Mouse (Mus musculus) heart, embryonic 15.5 days (tissue): ENCODE results near the gene Rabl6. TPM values are rescaled to one million over a fixed set of nuclear protein-coding genes. Genes with fewer than 3 reads are reported as not detected.

Experiments used
- ATAC-seq: fragments of 200-750 bp; cut with Nextera tagmentation; replicated peaks from 2 replicates; pipeline ENCODE4 v1.8.0; 2017; ENCODE audit warnings: low read depth, moderate TSS enrichment; ENCODE audit not compliant: insufficient number of reproducible peaks, insufficient read depth, low FRiP score
- H3K27ac ChIP-seq: fragments of 300-500 bp; sonication (generic); 2 replicates; pipeline ENCODE4 v1.5.1; 2015; ENCODE audit warnings: mild to moderate bottlenecking, inconsistent platforms
- H3K27me3 ChIP-seq: fragments of 300-500 bp; sonication (generic); 2 replicates; pipeline ENCODE4 v1.6.1; 2015; ENCODE audit warnings: inconsistent platforms
- H3K36me3 ChIP-seq: fragments of 300-500 bp; sonication (generic); 2 replicates; pipeline ENCODE4 v1.6.1; 2015; ENCODE audit warnings: mild to moderate bottlenecking, inconsistent platforms
- H3K4me1 ChIP-seq: fragments of 300-500 bp; sonication (generic); replicated peaks from 2 replicates; pipeline ENCODE4 v1.6.1; 2015; ENCODE audit warnings: inconsistent platforms
- H3K4me2 ChIP-seq: fragments of 300-500 bp; sonication (generic); 2 replicates; pipeline ENCODE4 v1.6.1; 2015; ENCODE audit warnings: inconsistent platforms, mild to moderate bottlenecking, moderate library complexity
- H3K4me3 ChIP-seq: fragments of 300-500 bp; sonication (generic); 2 replicates; pipeline ENCODE4 v1.5.1; 2015; ENCODE audit warnings: mild to moderate bottlenecking, inconsistent platforms
- H3K9ac ChIP-seq: fragments of 300-500 bp; sonication (generic); 2 replicates; pipeline ENCODE4 v1.6.1; 2015; ENCODE audit warnings: mild to moderate bottlenecking, inconsistent platforms
- H3K9me3 ChIP-seq: fragments of 300-500 bp; sonication (generic); replicated peaks from 2 replicates; pipeline ENCODE4 v1.6.1; 2016; ENCODE audit warnings: inconsistent platforms
- WGBS: fragments of 180-500 bp; shearing (Covaris S2); methylation state at CpG from one replicate; pipeline ENCODE4 v1.1.7; 2015; ENCODE audit warnings: mixed read lengths; 5-methylcytosine and 5-hydroxymethylcytosine counted together
- polyA plus RNA-seq: library from polyadenylated mRNA; unstranded; fragments of >200 nt; fragmentation: Nextera tagmentation; extraction: Ambion mirVana; gene quantifications from 2 replicates; pipeline ENCODE4 v1.2.1, GENCODE M21; 2015

The Rabl6 gene
- polyA plus RNA-seq, 1 experiment from 2014 or later: 41.0 TPM

DNA sequence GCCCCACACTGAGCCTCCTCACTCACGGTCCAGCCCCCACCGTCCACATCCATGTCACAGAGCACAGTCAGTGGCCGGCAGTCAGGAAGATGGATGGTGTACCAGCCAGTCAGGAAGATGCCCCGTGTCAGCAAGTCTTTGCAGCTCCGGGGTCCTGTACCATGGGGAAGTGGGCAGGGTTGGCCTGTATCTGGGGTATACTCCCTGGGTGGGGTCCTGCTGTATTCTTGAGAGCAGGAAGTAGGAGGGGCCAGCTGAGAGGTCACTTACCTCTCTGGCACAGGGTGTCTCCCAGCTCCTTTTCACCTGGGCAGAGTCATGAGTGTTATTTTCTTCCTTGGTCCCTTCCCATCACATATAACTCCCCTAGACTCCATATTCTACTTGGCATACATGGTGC, 17.7 kb upstream of the Rabl6 start:
- Histone ChIP-seq H3K4me3 (no peak overlapping the region), H3K4me1 (peaks cover 11% of the 10 kb centered on the region), H3K27ac (no peak overlapping the region), H3K9ac (no peak overlapping the region), H3K27me3 (no peaks in the 10 kb centered on the region), H3K36me3 (no peaks in the 10 kb centered on the region), H3K9me3 (no peaks in the 10 kb centered on the region), H3K4me2 (no peak overlapping the region)
- no peak for ATAC-seq
- 53% methylated on average over 5 of the region's 5 CpGs for WGBS

DNA sequence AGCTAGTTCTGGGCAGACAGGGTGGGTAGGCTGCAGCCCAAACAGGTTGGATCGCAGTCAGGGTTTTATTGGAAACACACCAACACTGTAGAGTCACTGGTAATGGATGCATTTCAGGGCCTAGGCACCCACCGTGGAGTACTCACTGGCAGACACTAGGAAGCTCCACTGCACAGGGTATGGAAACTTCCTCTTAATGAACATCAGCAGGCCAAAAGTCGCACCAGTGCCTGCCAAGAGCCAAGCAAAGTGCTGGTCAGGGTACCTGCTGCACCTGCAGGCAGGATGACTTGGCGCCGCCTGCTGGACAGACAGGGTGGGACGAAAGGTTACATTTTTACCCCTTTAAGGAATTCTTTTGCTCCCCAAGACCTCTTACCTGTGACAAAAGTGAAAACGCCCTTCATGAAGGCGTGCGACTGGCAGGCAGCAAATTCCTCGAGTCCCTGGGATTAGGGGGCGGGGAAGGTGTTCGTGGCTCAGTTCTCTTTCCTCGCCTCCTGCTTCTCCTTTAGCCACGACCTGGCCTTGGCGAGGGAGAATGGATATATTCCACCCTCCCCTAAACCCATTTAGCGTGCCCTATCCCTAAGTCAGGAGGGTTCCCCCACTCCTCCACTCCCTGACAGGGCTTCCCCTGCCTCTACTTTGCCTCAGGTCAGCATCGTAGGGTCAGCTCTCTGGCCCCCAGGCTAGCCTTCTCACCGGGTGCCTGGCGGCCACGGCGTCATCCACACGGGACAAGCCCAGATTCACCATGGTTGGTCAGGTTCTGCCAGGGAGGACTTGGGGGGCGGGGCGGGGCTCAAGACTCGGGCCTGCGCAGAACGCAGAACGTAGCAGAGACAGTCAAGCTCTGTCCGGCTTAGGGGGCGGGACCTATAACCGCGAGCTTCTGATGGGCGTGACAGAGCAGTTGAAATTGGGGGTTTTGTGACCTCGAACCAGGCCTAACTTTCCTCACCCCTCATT, 13.2 kb upstream of the Rabl6 start, which contains the start of gene Tmem141:
Gene Tmem141 (minus strand): TSS at position 777 of the 972 bp plus-strand sequence.
- peaks cover 13% of the 10 kb centered on the region for H3K4me1 ChIP-seq
- peak within 1 kb of the TSS; percentile 64 for H3K9ac ChIP-seq
- H3K27me3 ChIP-seq: peaks cover 23% of the 10 kb centered on the region
- H3K4me2 ChIP-seq: peak within 1 kb of the TSS; percentile 92
- peak; percentile 89 for ATAC-seq
- no peaks in the 10 kb centered on the region for H3K9me3 ChIP-seq
- H3K27ac ChIP-seq: peak within 1 kb of the TSS; percentile 67
- peak within 1 kb of the TSS; percentile 59 for H3K4me3 ChIP-seq
- 7% methylated on average over 34 of the region's 34 CpGs for WGBS
- H3K36me3 ChIP-seq: no peaks in the 10 kb centered on the region

DNA sequence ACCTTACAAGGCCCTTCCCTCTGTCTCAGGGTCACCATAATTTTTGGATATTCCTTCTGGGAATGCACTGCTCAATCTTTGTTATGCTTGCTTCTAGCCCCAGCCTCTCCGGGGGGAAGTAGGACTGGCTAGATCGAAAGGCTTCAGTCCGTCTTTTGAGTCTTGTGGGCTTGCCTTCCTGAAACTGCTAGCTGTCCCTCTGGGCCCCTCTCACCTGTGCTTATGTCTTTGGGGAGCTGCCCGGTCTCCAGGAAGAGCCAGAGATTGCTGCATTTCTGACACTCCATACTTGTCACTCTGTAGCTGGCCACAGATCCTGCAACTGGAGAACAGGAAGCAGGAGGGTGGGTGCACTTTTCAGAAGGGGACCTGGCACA, 12.5 kb upstream of the Rabl6 start:
- peaks cover 29% of the 10 kb centered on the region for H3K27me3 ChIP-seq
- no peaks in the 10 kb centered on the region for H3K36me3 ChIP-seq
- ATAC-seq: no peak
- H3K9ac ChIP-seq: no peak overlapping the region
- H3K4me2 ChIP-seq: peak overlapping the region; percentile 92
- H3K9me3 ChIP-seq: no peaks in the 10 kb centered on the region
- no peak overlapping the region for H3K4me3 ChIP-seq
- H3K27ac ChIP-seq: no peak overlapping the region
- H3K4me1 ChIP-seq: peaks cover 18% of the 10 kb centered on the region
- WGBS: 75% methylated on average over 4 of the region's 4 CpGs

DNA sequence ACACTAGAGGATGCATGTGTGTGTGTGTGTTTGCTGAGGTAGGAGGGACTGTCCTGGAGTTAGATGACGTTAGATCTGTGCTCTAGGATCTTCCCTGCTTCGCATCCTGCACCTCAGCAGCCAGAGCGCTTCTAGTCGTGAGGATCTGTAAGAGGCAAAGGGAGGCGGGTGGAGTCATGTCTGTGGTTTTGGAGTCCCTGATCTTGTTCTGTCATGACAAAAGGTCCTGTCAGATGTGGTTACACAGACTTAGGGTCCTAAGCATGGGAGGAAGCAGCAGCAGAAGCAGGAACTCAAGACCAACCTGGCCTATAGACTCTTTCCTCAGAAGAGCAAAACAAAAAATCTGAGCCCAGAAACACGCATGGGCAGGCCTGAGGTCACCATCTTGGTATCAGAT, 12.1 kb upstream of the Rabl6 start:
- ATAC-seq: no peak
- 66% methylated on average over 6 of the region's 6 CpGs for WGBS
- Histone ChIP-seq H3K36me3 (no peaks in the 10 kb centered on the region), H3K9me3 (no peaks in the 10 kb centered on the region), H3K27me3 (peaks cover 34% of the 10 kb centered on the region), H3K4me2 (no peak overlapping the region), H3K27ac (no peak overlapping the region), H3K4me1 (peaks cover 18% of the 10 kb centered on the region), H3K9ac (no peak overlapping the region), H3K4me3 (no peak overlapping the region)

- Histone ChIP-seq H3K4me1 (peaks cover 18% of the 10 kb centered on the region), H3K27me3 (peaks cover 47% of the 10 kb centered on the region), H3K27ac (no peak within 1 kb of the TSS), H3K4me2 (no peak within 1 kb of the TSS), H3K4me3 (no peak within 1 kb of the TSS), H3K9ac (no peak within 1 kb of the TSS), H3K9me3 (no peaks in the 10 kb centered on the region), H3K36me3 (no peaks in the 10 kb centered on the region)
- WGBS: 66% methylated on average over 3 of the region's 3 CpGs
- no peak for ATAC-seq
Measured at GRCm38 (mm10) chr2:25617578-25617977, 9.3 kb upstream of the Rabl6 start, which contains the start of gene Ccdc183. Ccdc183 (minus strand) TSS chr2:25617678.

DNA sequence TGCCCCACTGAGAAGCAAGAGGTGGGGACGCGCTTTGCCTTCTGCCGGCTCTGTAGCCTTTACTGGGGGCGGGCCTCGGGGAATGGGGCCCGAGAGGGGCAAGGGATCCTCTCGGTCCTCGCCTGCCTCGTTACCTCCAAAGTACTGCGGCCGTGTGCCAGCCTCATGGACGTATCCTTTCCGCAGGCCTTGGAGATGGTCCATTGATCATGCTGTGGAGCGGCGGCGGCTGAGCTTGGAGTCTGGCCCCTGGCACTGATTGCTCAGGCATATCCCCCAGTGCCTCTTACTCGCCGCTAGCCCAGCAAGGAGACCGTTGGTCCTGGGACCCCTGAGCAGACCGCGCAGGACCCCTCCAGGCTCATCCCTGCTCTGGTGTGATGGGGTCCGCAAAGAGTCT, 8.1 kb upstream of the Rabl6 start:
- Histone ChIP-seq H3K27ac (no peak overlapping the region), H3K27me3 (peaks cover 47% of the 10 kb centered on the region), H3K4me3 (peak overlapping the region; percentile 14), H3K4me1 (peaks cover 11% of the 10 kb centered on the region), H3K9me3 (no peaks in the 10 kb centered on the region), H3K9ac (no peak overlapping the region), H3K36me3 (no peaks in the 10 kb centered on the region), H3K4me2 (peak overlapping the region; percentile 33)
- 20% methylated on average over 22 of the region's 22 CpGs for WGBS
- no peak for ATAC-seq

DNA sequence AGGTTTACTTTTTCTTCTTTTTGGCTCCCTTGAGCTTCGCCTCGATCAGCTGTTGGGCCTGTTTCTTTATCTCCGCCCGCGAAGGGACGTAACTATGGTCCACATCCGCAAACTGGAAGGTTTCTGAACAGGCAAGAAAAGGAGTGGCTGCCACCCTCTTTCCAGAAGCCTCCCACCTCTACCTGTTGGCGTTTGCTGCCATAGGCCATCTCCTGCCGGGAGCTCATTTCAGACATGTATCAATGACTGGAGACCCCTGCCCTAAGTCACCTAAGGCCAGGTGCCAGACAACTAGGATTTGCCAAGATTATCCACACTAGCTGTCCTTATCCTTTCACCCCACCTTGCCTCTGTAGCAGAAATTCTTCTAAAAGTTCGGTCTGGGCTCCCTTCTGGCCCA, 350 bp upstream of the Rabl6 start:
- no peaks in the 10 kb centered on the region; the same call in 1 of the 2 replicates for H3K27me3 ChIP-seq
- H3K4me1 ChIP-seq: peaks cover 18% of the 10 kb centered on the region
- H3K4me2 ChIP-seq: peak overlapping the region; percentile 63
- H3K4me3 ChIP-seq: peak overlapping the region; percentile 81
- no peak overlapping the region; the same call in 1 of the 2 replicates for H3K27ac ChIP-seq
- H3K9me3 ChIP-seq: no peaks in the 10 kb centered on the region
- no peak overlapping the region for H3K9ac ChIP-seq
- no peaks in the 10 kb centered on the region for H3K36me3 ChIP-seq
- no peak for ATAC-seq
- WGBS: 57% methylated on average over 10 of the region's 10 CpGs

GRCm38 (mm10) chr2:25602526-25602925, 5.8 kb downstream of the Rabl6 start:
- WGBS: 85% methylated on average over 5 of the region's 5 CpGs
- Histone ChIP-seq H3K9ac (no peak overlapping the region), H3K9me3 (no peaks in the 10 kb centered on the region), H3K27ac (no peak overlapping the region), H3K4me2 (no peak overlapping the region), H3K36me3 (peaks cover 51% of the 10 kb centered on the region), H3K4me3 (no peak overlapping the region), H3K27me3 (no peaks in the 10 kb centered on the region), H3K4me1 (peaks cover 23% of the 10 kb centered on the region)
- ATAC-seq: no peak

DNA sequence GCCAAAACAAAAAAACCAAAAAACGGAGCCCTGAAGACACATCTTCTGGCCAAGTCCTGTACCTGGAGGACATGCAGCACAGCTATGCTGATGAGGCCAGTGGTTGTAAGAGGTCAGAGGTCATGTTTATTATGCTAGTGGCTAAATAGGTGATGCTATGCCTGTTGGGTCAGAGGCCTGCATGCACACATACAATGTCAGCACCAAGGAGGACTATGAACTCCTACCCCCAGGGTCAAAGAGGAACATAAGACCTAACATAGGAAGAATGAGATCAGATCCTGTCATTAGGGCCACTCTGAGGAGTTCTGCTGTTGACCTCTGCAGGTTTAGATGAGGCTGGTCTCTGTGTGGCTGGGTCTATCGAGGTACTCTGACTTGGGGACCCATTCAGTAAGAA, 8.3 kb downstream of the Rabl6 start:
- Histone ChIP-seq H3K4me3 (no peak overlapping the region), H3K9me3 (no peaks in the 10 kb centered on the region), H3K27me3 (no peaks in the 10 kb centered on the region), H3K9ac (no peak overlapping the region), H3K4me1 (peaks cover 9% of the 10 kb centered on the region; the same call in 1 of the 2 replicates), H3K27ac (no peak overlapping the region), H3K4me2 (no peak overlapping the region), H3K36me3 (peaks cover 75% of the 10 kb centered on the region)
- ATAC-seq: no peak
- WGBS: 83% methylated on average over 2 of the region's 2 CpGs

- Histone ChIP-seq H3K27me3 (no peaks in the 10 kb centered on the region), H3K36me3 (peaks cover 82% of the 10 kb centered on the region), H3K4me2 (no peak overlapping the region), H3K4me1 (peaks cover 9% of the 10 kb centered on the region; the same call in 1 of the 2 replicates), H3K9ac (no peak overlapping the region), H3K4me3 (no peak overlapping the region), H3K27ac (no peak overlapping the region), H3K9me3 (no peaks in the 10 kb centered on the region)
- ATAC-seq: no peak
- 78% methylated on average over 1 of the region's 1 CpGs for WGBS
Measured at GRCm38 (mm10) chr2:25598749-25599148, 9.6 kb downstream of the Rabl6 start.

DNA sequence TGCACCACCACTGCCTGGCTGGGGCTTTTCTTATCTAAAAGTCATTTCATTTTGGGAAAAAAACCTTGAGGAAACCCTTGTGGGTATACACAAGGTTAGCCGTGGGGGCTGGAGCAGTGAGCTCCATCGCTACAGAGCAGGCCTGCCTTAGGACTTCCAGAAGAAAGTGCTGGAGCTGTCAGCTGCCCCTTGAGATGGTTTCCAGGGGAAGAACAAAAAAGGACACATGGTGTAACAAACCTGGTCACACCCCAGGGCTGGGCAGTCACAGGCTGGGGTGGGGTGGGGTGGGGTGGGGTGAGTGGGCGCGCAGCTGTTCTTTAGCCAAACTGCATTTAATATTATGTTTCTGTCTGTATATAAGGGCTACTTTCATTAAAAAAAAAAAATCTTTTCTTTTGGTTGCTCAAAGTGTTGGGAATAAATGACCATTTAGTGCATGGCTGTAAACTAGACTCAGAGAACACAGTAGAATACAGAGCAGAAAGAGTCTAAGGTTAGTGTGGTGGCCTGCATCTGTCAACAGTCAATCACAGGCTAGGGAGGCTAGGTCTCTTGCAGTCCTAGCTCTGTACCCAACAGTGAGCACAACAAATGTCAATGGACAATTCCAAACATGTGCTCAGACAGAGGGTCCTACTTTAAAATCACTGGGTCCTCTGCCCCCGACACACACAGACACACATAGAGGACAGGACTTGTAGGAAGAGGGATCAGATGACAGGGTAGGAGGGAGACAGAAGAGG, 11.4 kb downstream of the Rabl6 start:
- Histone ChIP-seq H3K27me3 (no peaks in the 10 kb centered on the region), H3K4me1 (peaks cover 9% of the 10 kb centered on the region; the same call in 1 of the 2 replicates), H3K9me3 (no peaks in the 10 kb centered on the region), H3K27ac (no peak overlapping the region), H3K4me2 (no peak overlapping the region), H3K4me3 (no peak overlapping the region), H3K36me3 (peaks cover 92% of the 10 kb centered on the region), H3K9ac (no peak overlapping the region)
- 92% methylated on average over 5 of the region's 5 CpGs for WGBS
- no peak for ATAC-seq
